Mouse (Mus musculus) CH12F3 (cell line): ENCODE results near the gene Spef2.
"Not testable (repeated sequence)": the region's sequence is repeated elsewhere in the genome, so short reads cannot be mapped to it uniquely, and the experiment has no call there.

Source experiments
- in situ Hi-C: fragments of 300-500 bp; cut with MboI; formaldehyde crosslinking; loops from 2 replicates; pipeline ENCODE4 v1.14.3; 2020; ENCODE audit warnings: low sequenced_read_pairs

Spef2 gene

GRCm38 (mm10) chr15:9677343-9678036 is 71.2 kb downstream of the Spef2 start:
- in situ Hi-C loops: no loop called here

DNA sequence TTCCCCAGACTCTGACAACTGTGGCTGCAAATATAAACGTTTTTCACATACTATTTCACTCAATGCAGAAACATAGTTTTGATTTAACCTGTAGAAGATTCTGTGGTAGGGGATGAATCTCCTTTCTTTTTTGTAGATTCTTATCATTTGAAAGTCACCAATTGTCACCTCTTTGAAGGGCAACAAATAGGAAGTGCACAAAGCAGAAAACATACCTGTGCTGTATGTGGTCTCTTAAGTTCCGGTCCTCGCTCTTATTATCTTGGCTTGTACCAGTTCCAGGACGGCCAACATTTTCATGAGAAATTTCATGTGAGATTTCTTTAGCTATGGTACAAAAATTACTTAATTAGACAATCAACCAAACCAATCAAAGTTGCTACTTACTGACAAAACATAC is 80.1 kb downstream of the Spef2 start:
- in situ Hi-C loops: no loop called here

DNA sequence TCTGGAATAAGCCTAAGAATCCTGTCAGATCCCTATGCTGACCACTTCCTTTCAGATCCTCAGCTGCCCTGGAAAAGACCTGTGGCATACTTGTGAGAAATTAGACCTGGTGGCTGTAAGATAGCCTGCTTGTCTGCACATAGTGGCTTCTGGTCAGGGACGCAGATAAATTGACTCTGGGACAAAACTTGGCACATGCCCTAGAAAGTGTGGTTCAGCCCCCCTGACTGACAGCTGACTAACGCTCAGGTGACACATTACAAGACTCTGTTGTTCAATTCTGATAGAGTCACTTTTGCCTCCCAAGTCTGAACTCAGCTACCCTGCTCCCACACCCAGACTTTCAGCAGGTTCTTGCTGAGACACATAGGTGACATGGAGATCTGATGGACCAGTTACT is 83.7 kb downstream of the Spef2 start:
- in situ Hi-C loops: not testable (repeated sequence)

- in situ Hi-C loops: no loop called here
Measured at GRCm38 (mm10) chr15:9661215-9661614, 87.5 kb downstream of the Spef2 start.

DNA sequence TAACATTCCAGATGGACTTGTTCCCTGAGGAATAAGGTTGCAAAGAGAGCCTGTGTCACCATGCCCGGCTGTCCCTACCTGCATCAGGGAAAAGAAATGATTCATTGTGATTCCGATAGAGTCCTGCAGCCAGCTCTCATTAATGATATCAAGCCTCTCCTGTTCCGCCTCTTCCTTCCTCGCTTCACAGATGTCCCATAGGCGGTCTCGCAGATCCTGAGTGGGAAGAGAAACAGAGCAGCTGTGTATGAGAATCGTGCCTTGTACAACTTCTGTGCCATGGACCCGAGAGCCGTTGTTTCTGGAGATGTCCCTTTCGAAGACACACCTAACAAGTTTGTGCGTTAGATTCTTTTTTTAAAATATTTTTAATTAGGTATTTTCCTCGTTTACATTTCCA is 114.2 kb downstream of the Spef2 start:
- in situ Hi-C loops: no loop called here

- in situ Hi-C loops: no loop called here
Measured at GRCm38 (mm10) chr15:9631657-9632056, 117.0 kb downstream of the Spef2 start.

- in situ Hi-C loops: no loop called here
Measured at GRCm38 (mm10) chr15:9629660-9630059, 119.0 kb downstream of the Spef2 start.

DNA sequence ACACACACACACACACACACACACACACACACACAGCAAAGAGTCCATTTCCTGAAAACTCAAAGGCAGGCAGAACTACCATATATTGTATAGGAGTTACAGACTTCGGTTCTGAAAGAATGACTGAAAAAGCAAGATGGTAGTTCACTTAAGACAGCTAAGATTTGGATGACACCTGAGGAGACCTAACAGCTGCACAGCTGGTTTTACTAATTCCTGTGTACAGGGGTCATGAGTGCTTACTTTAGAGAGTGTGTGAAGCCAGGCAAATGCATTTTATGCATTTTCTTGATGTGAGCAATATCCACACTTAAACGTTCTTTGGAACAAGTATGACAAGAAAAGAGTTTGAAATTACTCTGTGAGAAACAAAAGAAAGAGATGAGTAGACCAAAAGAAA is 124.0 kb downstream of the Spef2 start:
- in situ Hi-C loops: no loop called here

DNA sequence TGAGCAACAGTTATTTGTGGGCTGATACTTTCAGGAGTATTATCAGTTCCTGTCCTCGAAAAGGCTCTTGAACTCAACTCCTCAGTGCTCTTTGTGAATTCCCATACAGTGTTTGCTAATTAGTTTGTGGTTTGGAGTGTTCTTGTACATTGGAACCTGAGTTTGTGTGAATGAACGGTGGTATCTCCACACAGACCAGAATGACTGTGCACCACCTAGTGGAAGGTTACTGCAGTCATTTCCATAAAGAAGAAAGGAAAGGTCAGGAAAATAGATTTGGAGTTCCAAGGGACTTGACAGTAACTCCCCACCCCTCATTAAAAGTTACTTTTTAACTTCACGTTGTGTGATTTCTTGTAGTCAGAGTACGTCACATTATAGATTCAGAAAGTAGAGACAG is 140.5 kb downstream of the Spef2 start:
- in situ Hi-C loops: no loop called here

- in situ Hi-C loops: no loop called here
Measured at GRCm38 (mm10) chr15:9600088-9600455, 148.6 kb downstream of the Spef2 start.

DNA sequence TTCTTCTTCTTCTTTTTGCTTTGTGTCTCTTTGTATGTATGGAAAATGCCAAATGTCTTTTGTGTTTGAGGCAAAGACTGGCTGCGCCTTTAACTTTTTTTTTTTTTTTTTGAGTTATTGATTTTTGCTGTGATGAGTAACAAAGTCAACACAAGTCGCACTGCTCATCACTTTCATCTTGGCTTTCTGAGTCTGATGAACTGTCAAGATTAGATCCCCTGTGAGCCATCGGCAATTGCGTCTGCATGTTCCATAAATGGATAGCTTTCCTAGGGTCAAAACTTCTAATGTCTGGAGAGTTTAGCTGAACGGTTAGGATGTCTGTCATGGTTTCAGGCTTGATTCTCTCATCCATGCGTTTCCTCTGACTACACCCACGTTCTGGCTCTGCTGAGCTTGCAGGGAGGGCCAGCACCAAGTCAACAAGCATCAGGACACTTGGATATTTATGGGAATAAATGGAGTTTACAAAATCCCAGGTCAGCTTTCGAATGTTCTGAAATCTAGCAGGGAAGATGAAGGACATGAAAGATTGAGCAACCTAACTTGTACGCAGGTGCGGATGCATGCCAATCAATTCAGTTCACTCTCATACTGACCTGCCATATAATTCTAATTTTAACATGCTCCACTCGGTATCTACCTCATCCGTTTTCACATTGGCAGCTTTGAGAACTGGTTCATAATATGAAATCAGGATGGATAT is 149.1 kb downstream of the Spef2 start:
- in situ Hi-C loops: no loop called here

DNA sequence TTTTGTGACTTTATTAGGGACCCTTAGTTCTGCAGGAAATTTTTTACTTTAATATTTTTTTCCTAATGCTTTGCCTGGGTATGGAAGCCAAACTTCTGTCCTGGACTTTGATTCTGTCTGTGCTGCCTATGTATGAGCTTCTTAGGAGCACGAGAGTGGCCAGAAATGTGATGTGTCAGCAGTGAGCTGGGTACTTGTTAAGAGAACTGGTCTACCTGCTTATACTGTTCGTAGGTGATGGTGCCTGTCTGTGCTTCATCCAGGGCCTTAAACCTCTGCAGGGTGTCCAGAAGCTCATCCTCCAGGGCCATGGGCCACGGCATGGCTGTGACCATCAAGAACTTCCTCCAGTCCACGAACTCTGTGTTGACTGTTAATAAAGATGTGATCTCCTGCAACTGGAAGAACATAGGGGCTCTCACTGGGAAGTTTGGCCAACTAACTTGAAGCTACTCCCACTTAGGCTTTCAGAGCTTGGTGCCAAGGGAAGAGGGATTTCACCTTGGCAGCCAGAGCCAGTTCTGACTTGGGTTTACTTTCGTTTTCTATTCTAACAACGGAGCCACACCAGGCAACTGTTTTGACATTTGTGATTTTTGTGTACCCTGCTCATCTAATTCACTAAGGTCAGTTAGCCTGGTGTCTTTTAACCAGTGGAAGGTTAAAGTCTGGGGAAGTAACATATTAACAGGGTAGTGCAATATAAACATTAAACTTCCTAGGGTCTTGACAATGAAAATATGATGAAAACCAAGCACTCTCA is 152.2 kb downstream of the Spef2 start:
- in situ Hi-C loops: no loop called here

- in situ Hi-C loops: no loop called here
Measured at GRCm38 (mm10) chr15:9589939-9590338, 158.7 kb downstream of the Spef2 start.

DNA sequence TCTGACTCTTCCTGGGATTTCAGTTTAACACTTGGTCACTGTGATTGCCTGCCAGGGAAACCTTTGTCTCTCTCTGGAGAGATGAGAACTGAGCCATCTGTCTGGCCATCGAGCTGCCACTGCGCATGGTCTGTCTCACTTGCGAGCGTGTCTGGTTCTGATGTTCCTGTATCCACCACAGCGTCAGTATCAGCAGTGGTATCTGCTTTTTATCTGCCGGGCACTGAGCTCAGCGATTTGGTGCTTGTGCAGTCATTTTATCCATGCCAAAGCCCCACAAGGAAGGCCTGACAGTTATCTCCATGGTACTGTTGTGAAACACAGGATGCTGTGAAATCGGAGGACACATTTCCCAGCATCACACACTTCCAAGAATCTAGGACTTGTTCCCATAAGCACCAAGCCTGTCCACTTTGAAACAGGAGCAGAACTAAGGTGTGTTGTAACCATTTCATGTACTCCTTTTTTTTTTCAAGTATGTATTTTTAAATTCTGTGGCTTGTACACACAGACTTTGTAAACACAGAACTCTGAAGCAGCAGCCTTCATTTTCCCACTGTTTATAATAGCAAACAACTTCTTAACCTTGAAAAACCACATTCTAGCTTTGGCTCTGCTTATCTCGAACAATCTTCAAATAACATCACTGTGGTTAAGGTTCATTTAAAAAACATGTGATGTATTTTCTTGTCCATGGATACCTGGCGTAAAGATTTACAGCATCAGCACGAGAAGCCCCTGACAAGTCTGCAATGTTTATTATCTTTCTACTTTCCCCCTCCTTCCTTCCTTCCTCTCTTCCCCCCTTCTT is 168.0 kb downstream of the Spef2 start:
- in situ Hi-C loops: no loop called here

GRCm38 (mm10) chr15:9577303-9577702 is 171.4 kb downstream of the Spef2 start:
- in situ Hi-C loops: no loop called here

DNA sequence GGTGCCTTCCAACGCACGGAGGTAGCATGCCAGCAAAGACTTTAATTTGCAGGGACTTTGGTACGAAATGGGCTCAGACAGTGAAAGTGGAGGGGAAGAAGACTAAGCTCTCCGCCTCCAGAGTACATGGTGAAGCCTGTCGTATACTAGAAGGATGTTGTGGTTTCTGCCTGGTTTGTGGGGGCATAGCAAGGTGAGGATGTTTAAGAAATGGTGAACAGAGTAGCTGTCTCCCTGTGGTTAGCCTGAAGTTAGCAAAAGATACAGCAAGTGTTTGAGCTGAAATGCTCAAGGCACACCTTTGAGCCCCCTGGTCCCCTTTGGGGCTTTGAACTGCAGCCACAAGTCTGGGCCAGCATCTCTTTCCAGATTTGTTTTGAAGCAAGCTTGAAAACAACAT is 173.9 kb downstream of the Spef2 start:
- in situ Hi-C loops: no loop called here

- in situ Hi-C loops: no loop called here
Measured at GRCm38 (mm10) chr15:9573361-9573760, 175.3 kb downstream of the Spef2 start.

DNA sequence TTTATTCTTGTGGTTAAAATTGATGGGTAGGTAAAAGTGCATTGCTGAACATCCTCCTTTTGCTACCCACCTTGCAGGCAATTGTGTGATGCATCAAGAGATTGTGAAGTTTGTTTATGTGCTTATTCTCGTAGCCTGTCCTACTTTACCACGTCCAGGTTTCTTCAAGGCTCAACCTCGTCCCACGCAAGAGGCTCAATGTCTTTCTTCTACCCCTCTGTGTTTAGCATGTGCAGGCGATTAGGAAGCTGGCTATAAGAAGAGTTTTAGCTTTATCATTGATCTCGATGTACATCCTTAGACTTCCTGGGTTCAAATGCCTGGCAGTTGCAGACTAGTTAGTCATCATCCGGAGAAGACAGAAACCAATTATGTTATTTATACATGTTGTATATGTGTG is 176.0 kb downstream of the Spef2 start:
- in situ Hi-C loops: no loop called here

- in situ Hi-C loops: no loop called here
Measured at GRCm38 (mm10) chr15:9571896-9572295, 176.8 kb downstream of the Spef2 start.

DNA sequence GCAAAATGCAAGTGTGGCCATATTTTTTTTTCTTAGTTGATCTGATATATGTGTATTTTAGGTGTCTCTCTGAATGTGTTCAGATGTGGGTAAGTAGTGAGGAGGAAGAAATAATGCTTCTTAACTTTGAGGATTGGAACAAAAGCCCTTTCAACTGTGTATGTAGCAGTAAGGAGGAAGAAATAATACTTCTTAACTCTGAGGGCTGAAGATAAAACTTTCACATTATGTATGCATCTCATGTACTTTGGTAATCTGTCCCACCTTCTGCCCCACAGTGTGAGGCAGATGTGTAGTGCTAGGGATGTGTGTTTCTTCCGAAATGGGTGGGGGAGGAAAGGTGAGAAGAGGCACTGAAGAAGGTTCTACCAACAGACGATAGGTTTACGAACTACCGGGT is 181.4 kb downstream of the Spef2 start:
- in situ Hi-C loops: loop anchor here (10.0 kb wide), 1 partner anchor 103 kb away; no protein-coding TSS in a partner anchor

GRCm38 (mm10) chr15:9565396-9565795 is 183.3 kb downstream of the Spef2 start:
- in situ Hi-C loops: loop anchor here (10.0 kb wide), 1 partner anchor 101 kb away; no protein-coding TSS in a partner anchor
